Mouse (Mus musculus) limb, embryonic 13.5 days (tissue): ENCODE measurements around the gene Slc6a11. TPM values are rescaled to one million over a fixed set of nuclear protein-coding genes. Genes with fewer than 3 reads are reported as not detected.

ENCODE experiments used
- ATAC-seq: fragments of 200-750 bp; cut with Nextera tagmentation; 2 replicates; pipeline ENCODE4 v1.8.0; 2017; ENCODE audit warnings: low read depth, moderate number of reproducible peaks, moderate TSS enrichment; ENCODE audit not compliant: low FRiP score
- H3K27ac ChIP-seq: fragments of 300-500 bp; sonication (generic); 2 replicates; pipeline ENCODE4 v1.5.1; 2015; ENCODE audit warnings: inconsistent platforms, mild to moderate bottlenecking, moderate library complexity
- H3K27me3 ChIP-seq: fragments of 300-500 bp; sonication (generic); 2 replicates; pipeline ENCODE4 v1.6.1; 2015; ENCODE audit warnings: mild to moderate bottlenecking, inconsistent platforms
- H3K36me3 ChIP-seq: fragments of 300-500 bp; sonication (generic); 2 replicates; pipeline ENCODE4 v1.6.1; 2015; ENCODE audit warnings: inconsistent platforms, mild to moderate bottlenecking, moderate library complexity
- H3K4me1 ChIP-seq: fragments of 300-500 bp; sonication (generic); 2 replicates; pipeline ENCODE4 v1.6.1; 2015; ENCODE audit warnings: inconsistent platforms
- H3K4me2 ChIP-seq: fragments of 300-500 bp; sonication (generic); replicated peaks from 2 replicates; pipeline ENCODE4 v1.6.1; 2015; ENCODE audit warnings: inconsistent platforms, mild to moderate bottlenecking, moderate library complexity
- H3K4me3 ChIP-seq: fragments of 300-500 bp; sonication (generic); 2 replicates; pipeline ENCODE4 v1.5.1; 2015; ENCODE audit warnings: moderate library complexity, mild to moderate bottlenecking, inconsistent platforms
- H3K9ac ChIP-seq: fragments of 300-500 bp; sonication (generic); 2 replicates; pipeline ENCODE4 v1.6.1; 2015; ENCODE audit warnings: mild to moderate bottlenecking, inconsistent platforms
- H3K9me3 ChIP-seq: fragments of 300-500 bp; sonication (generic); 2 replicates; pipeline ENCODE4 v1.6.1; 2016; ENCODE audit warnings: inconsistent platforms
- WGBS: fragments of 180-500 bp; shearing (Covaris S2); methylation state at CpG from one replicate; pipeline ENCODE4 v1.1.7; 2015; 5-methylcytosine and 5-hydroxymethylcytosine counted together
- polyA plus RNA-seq: library from polyadenylated mRNA; unstranded; fragments of >200 nt; fragmentation: Nextera tagmentation; extraction: Ambion mirVana; gene quantifications from 2 replicates; pipeline ENCODE4 v1.2.1, GENCODE M21; 2015

Slc6a11 gene
- polyA plus RNA-seq, 1 experiment from 2014 or later = 0.25 TPM

- Histone ChIP-seq H3K27ac (no peak overlapping the region), H3K9me3 (no peaks in the 10 kb centered on the region), H3K4me2 (no peak overlapping the region), H3K9ac (no peak overlapping the region), H3K4me3 (no peak overlapping the region), H3K4me1 (no peaks in the 10 kb centered on the region), H3K27me3 (peaks cover 38% of the 10 kb centered on the region), H3K36me3 (no peaks in the 10 kb centered on the region)
- WGBS = 77% methylated on average over 11 of the region's 11 CpGs
- no peak for ATAC-seq
These were observed 114.6 kb downstream of the Slc6a11 start for GRCm38 (mm10) chr6:114245665-114246064.

GRCm38 (mm10) chr6:114250311-114250710, 119.3 kb downstream of the Slc6a11 start:
- Histone ChIP-seq H3K36me3 (no peaks in the 10 kb centered on the region), H3K27ac (no peak overlapping the region), H3K9me3 (no peaks in the 10 kb centered on the region), H3K4me3 (no peak overlapping the region), H3K27me3 (peaks cover 53% of the 10 kb centered on the region), H3K9ac (no peak overlapping the region), H3K4me2 (no peak overlapping the region), H3K4me1 (no peaks in the 10 kb centered on the region)
- ATAC-seq = no peak
- WGBS = 5% methylated on average over 5 of the region's 5 CpGs

DNA sequence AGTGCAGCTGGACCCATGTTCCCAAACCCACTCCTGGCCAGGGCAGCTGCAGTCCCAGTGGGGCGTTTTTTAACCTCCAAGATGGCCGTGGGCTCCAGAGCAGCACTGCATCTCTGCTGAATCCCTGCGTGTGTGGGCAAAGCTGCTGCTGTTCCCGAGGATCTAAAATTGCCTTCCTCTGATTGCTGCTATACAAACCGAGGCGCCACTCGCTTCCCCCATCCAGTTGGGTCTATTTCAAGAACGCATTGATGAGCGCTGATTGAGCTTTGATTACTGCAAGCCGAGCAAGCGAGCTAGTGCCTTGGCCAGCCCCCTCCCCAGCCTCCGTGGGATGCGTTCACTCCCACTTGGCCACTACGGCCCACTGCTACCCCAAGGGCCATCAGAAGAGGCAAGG, 123.9 kb downstream of the Slc6a11 start:
- Histone ChIP-seq H3K4me1 (no peaks in the 10 kb centered on the region), H3K9ac (no peak overlapping the region), H3K4me2 (no peak overlapping the region), H3K4me3 (no peak overlapping the region), H3K9me3 (no peaks in the 10 kb centered on the region), H3K27ac (no peak overlapping the region), H3K36me3 (no peaks in the 10 kb centered on the region), H3K27me3 (peaks cover 26% of the 10 kb centered on the region; the same call in 1 of the 2 replicates)
- no peak for ATAC-seq
- WGBS = 80% methylated on average over 14 of the region's 14 CpGs

GRCm38 (mm10) chr6:114257762-114258361, 126.8 kb downstream of the Slc6a11 start:
- Histone ChIP-seq H3K4me3 (no peak overlapping the region), H3K9ac (no peak overlapping the region), H3K9me3 (no peaks in the 10 kb centered on the region), H3K27me3 (peaks cover 29% of the 10 kb centered on the region; the same call in 1 of the 2 replicates), H3K4me2 (no peak overlapping the region), H3K4me1 (no peaks in the 10 kb centered on the region), H3K27ac (no peak overlapping the region), H3K36me3 (no peaks in the 10 kb centered on the region)
- ATAC-seq = no peak
- WGBS = 90% methylated on average over 1 of the region's 1 CpGs

GRCm38 (mm10) chr6:114258661-114259193, 127.7 kb downstream of the Slc6a11 start:
- Histone ChIP-seq H3K27ac (no peak overlapping the region), H3K4me3 (no peak overlapping the region), H3K27me3 (peaks cover 29% of the 10 kb centered on the region; the same call in 1 of the 2 replicates), H3K4me2 (no peak overlapping the region), H3K4me1 (peaks cover under 1% of the 10 kb centered on the region; the same call in 1 of the 2 replicates), H3K9ac (no peak overlapping the region), H3K36me3 (no peaks in the 10 kb centered on the region), H3K9me3 (no peaks in the 10 kb centered on the region)
- WGBS = 71% methylated on average over 3 of the region's 3 CpGs
- ATAC-seq = no peak

GRCm38 (mm10) chr6:114261609-114262008, 130.6 kb downstream of the Slc6a11 start:
- peaks cover 33% of the 10 kb centered on the region for H3K27me3 ChIP-seq
- no peak overlapping the region for H3K4me2 ChIP-seq
- H3K4me3 ChIP-seq = no peak overlapping the region
- no peaks in the 10 kb centered on the region for H3K36me3 ChIP-seq
- H3K9me3 ChIP-seq = no peaks in the 10 kb centered on the region
- no peak for ATAC-seq
- no peak overlapping the region for H3K9ac ChIP-seq
- peaks cover 17% of the 10 kb centered on the region for H3K4me1 ChIP-seq
- 61% methylated on average over 6 of the region's 6 CpGs for WGBS
- no peak overlapping the region for H3K27ac ChIP-seq

DNA sequence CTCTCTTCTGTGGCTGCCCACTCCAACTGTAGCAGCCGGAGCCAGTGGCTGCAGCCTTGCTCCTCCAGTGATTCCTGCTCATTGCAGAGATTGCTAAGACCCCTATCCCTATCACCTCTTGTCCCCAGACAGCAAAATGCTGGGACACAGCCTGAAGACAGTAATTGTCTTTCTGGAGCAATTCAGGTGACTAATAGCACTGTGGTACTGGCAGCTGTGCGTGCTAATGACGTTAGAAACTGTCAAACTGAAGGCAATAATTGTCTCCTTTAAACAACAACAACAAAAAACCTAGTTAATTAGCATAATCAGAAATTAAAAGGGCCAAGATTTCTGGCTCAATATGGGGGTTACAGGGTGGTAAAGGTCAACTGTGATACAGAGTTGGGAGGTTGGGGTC, 133.0 kb downstream of the Slc6a11 start:
- H3K36me3 ChIP-seq = no peaks in the 10 kb centered on the region
- peaks cover 33% of the 10 kb centered on the region for H3K27me3 ChIP-seq
- no peak overlapping the region for H3K4me2 ChIP-seq
- H3K9ac ChIP-seq = no peak overlapping the region
- 41% methylated on average over 3 of the region's 3 CpGs for WGBS
- no peak for ATAC-seq
- H3K4me1 ChIP-seq = peaks cover 17% of the 10 kb centered on the region
- no peak overlapping the region for H3K27ac ChIP-seq
- H3K4me3 ChIP-seq = no peak overlapping the region
- H3K9me3 ChIP-seq = no peaks in the 10 kb centered on the region

DNA sequence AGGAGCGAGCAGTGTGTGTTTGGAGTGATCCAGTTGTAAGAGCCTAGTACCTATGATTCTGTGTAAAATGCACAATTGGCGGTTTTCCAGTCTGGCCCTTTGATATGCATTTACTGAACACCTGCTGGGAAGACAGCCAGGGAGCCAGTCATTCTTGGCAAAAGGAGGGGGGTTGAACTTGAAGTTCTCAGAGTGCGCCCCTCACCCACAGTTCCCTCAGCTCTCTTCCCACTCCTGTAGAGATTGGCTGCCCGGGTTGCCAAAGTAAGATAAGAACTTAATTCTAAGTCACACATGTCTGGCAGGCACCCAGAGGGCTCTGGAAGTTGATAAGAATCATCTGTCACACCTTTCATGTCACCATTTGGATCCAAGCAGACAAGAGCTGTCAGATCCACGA, 133.4 kb downstream of the Slc6a11 start:
- no peak for ATAC-seq
- Histone ChIP-seq H3K4me2 (no peak overlapping the region), H3K9me3 (no peaks in the 10 kb centered on the region), H3K4me3 (no peak overlapping the region), H3K36me3 (no peaks in the 10 kb centered on the region), H3K9ac (no peak overlapping the region), H3K27ac (no peak overlapping the region), H3K27me3 (peaks cover 32% of the 10 kb centered on the region), H3K4me1 (peaks cover 17% of the 10 kb centered on the region)
- 42% methylated on average over 5 of the region's 5 CpGs for WGBS

- Histone ChIP-seq H3K9ac (no peak overlapping the region), H3K4me2 (no peak overlapping the region), H3K4me1 (peaks cover 17% of the 10 kb centered on the region), H3K27ac (no peak overlapping the region), H3K27me3 (peaks cover 34% of the 10 kb centered on the region), H3K36me3 (no peaks in the 10 kb centered on the region), H3K4me3 (no peak overlapping the region), H3K9me3 (no peaks in the 10 kb centered on the region)
- ATAC-seq = no peak
These were observed 135.2 kb downstream of the Slc6a11 start for GRCm38 (mm10) chr6:114266273-114266672.

GRCm38 (mm10) chr6:114267979-114268378, 136.9 kb downstream of the Slc6a11 start:
- no peak for ATAC-seq
- no peaks in the 10 kb centered on the region for H3K36me3 ChIP-seq
- H3K4me1 ChIP-seq = peaks cover 17% of the 10 kb centered on the region
- H3K9me3 ChIP-seq = no peaks in the 10 kb centered on the region
- H3K27me3 ChIP-seq = peaks cover 35% of the 10 kb centered on the region
- H3K4me2 ChIP-seq = no peak overlapping the region
- no peak overlapping the region for H3K27ac ChIP-seq
- 32% methylated on average over 4 of the region's 4 CpGs for WGBS
- no peak overlapping the region for H3K9ac ChIP-seq
- H3K4me3 ChIP-seq = no peak overlapping the region

GRCm38 (mm10) chr6:114269589-114269988, 138.5 kb downstream of the Slc6a11 start:
- Histone ChIP-seq H3K9ac (no peak overlapping the region), H3K9me3 (no peaks in the 10 kb centered on the region), H3K27ac (no peak overlapping the region), H3K4me3 (no peak overlapping the region), H3K4me2 (no peak overlapping the region), H3K36me3 (no peaks in the 10 kb centered on the region), H3K27me3 (peaks cover 51% of the 10 kb centered on the region), H3K4me1 (peaks cover 7% of the 10 kb centered on the region; the same call in 1 of the 2 replicates)
- WGBS = 83% methylated on average over 2 of the region's 2 CpGs
- no peak for ATAC-seq

- no peaks in the 10 kb centered on the region for H3K9me3 ChIP-seq
- no peak overlapping the region for H3K4me3 ChIP-seq
- no peak for ATAC-seq
- WGBS = 49% methylated on average over 5 of the region's 5 CpGs
- no peak overlapping the region for H3K4me2 ChIP-seq
- peaks cover 53% of the 10 kb centered on the region for H3K27me3 ChIP-seq
- no peaks in the 10 kb centered on the region for H3K4me1 ChIP-seq
- H3K36me3 ChIP-seq = no peaks in the 10 kb centered on the region
- H3K27ac ChIP-seq = no peak overlapping the region
- no peak overlapping the region for H3K9ac ChIP-seq
These were observed 139.8 kb downstream of the Slc6a11 start for GRCm38 (mm10) chr6:114270799-114271198.

GRCm38 (mm10) chr6:114272279-114272678, 141.2 kb downstream of the Slc6a11 start:
- no peak for ATAC-seq
- no peak overlapping the region for H3K9ac ChIP-seq
- H3K27ac ChIP-seq = no peak overlapping the region
- no peak overlapping the region for H3K4me2 ChIP-seq
- H3K4me3 ChIP-seq = no peak overlapping the region
- no peaks in the 10 kb centered on the region for H3K4me1 ChIP-seq
- WGBS = 81% methylated on average over 15 of the region's 15 CpGs
- H3K9me3 ChIP-seq = no peaks in the 10 kb centered on the region
- H3K27me3 ChIP-seq = peaks cover 50% of the 10 kb centered on the region
- no peaks in the 10 kb centered on the region for H3K36me3 ChIP-seq
